Mouse (Mus musculus) left cerebral cortex, adult 2 months (tissue): ENCODE measurements at regions not wholly inside any gene's neighbourhood (a gene's known extent, or its start where the extent isn't known, plus 50 kb on each side); places are given as distances from the start of the nearest gene placed in this dataset.
"Not testable (repeated sequence)": the region's sequence is repeated elsewhere in the genome, so short reads cannot be mapped to it uniquely, and the experiment has no call there.

Source experiments
- DNase-seq, 2 experiments: peaks; one replicate each; pipeline ENCODE4 v3.0.0; 2021 to 2022; ENCODE audit warnings: low spot score in 2 of 2, mixed read lengths in 1 of 2; ENCODE audit errors: extremely low spot score in 1 of 2
- H3K27ac ChIP-seq: fragments of 200-600 bp; 2 replicates; pipeline ENCODE4 v1.8.1; 2022
- H3K4me3 ChIP-seq: fragments of 200-600 bp; 2 replicates; pipeline ENCODE4 v1.8.1; 2022
- CTCF ChIP-seq: fragments of 200-600 bp; IDR thresholded peaks from 2 replicates; pipeline ENCODE4 v1.8.1; 2022; ENCODE audit warnings: antibody characterized with exemption, mild to moderate bottlenecking, moderate library complexity
- intact Hi-C: fragments of 180-260 bp; cut with DNase I; formaldehyde crosslinking; loops from one replicate; pipeline ENCODE4 v1.15.1; 2025

GRCm38 (mm10) chr10:120691451-120691850 is 207.4 kb downstream of the Msrb3 start:
- H3K4me3 ChIP-seq, result no peak overlapping the region
- no peak for TF ChIP-seq CTCF
- H3K27ac ChIP-seq, result no peak overlapping the region
- intact Hi-C loops, result no loop called here
- DNase-seq, result no peak

GRCm38 (mm10) chr10:120686123-120686522 is 209.9 kb upstream of the Hmga2 start:
- no peak for TF ChIP-seq CTCF
- intact Hi-C loops, result no loop called here
- DNase-seq, result peak in 1 of 2 experiments; percentile 10
- no peak overlapping the region for H3K27ac ChIP-seq
- H3K4me3 ChIP-seq, result no peak overlapping the region

GRCm38 (mm10) chr10:120682021-120682420 is 205.8 kb upstream of the Hmga2 start:
- DNase-seq, result no peak
- Histone ChIP-seq H3K4me3 (no peak overlapping the region), H3K27ac (no peak overlapping the region)
- intact Hi-C loops, result no loop called here
- no peak for TF ChIP-seq CTCF

GRCm38 (mm10) chr10:120679982-120680381 is 203.7 kb upstream of the Hmga2 start:
- no peak for DNase-seq
- Histone ChIP-seq H3K27ac (no peak overlapping the region), H3K4me3 (no peak overlapping the region)
- intact Hi-C loops, result no loop called here
- TF ChIP-seq CTCF, result no peak

- no peak for TF ChIP-seq CTCF
- DNase-seq, result no peak
- intact Hi-C loops, result no loop called here
- Histone ChIP-seq H3K4me3 (no peak overlapping the region), H3K27ac (no peak overlapping the region)
Measured at GRCm38 (mm10) chr10:120678277-120678676, 202.0 kb upstream of the Hmga2 start.

GRCm38 (mm10) chr10:120675369-120675768 is 199.1 kb upstream of the Hmga2 start:
- no peak overlapping the region for H3K27ac ChIP-seq
- H3K4me3 ChIP-seq, result no peak overlapping the region
- intact Hi-C loops, result no loop called here
- no peak for DNase-seq
- no peak for TF ChIP-seq CTCF

- intact Hi-C loops, result no loop called here
- DNase-seq, result no peak
- TF ChIP-seq CTCF, result no peak
- Histone ChIP-seq H3K4me3 (no peak overlapping the region), H3K27ac (no peak overlapping the region)
Measured at GRCm38 (mm10) chr10:120674321-120675045, 198.2 kb upstream of the Hmga2 start.

- intact Hi-C loops, result loop anchor here (1.0 kb wide), 1 partner anchor 80 kb away; no protein-coding TSS in a partner anchor
Measured at GRCm38 (mm10) chr10:120667678-120668031, 191.4 kb upstream of the Hmga2 start.

GRCm38 (mm10) chr10:120666985-120667677 is 190.9 kb upstream of the Hmga2 start:
- TF ChIP-seq CTCF, result peak; percentile 63
- intact Hi-C loops, result loop anchor here (1.0 kb wide), 1 partner anchor 80 kb away; no protein-coding TSS in a partner anchor
- DNase-seq, result peak; percentile 22 to 24

More at GRCm38 (mm10) chr10:120667678-120668031, 191.4 kb upstream of the Hmga2 start:
- not testable (repeated sequence) for H3K27ac ChIP-seq, H3K4me3 ChIP-seq, DNase-seq

GRCm38 (mm10) chr10:120666202-120666860 is 190.1 kb upstream of the Hmga2 start:
- Histone ChIP-seq H3K4me3 (no peak overlapping the region), H3K27ac (no peak overlapping the region)
- no peak for DNase-seq
- no peak for TF ChIP-seq CTCF
- intact Hi-C loops, result no loop called here

More at GRCm38 (mm10) chr10:120666985-120667677, 190.9 kb upstream of the Hmga2 start:
- Histone ChIP-seq H3K27ac (no peak overlapping the region), H3K4me3 (no peak overlapping the region)

GRCm38 (mm10) chr10:120665670-120666069 is 189.4 kb upstream of the Hmga2 start:
- no peak for TF ChIP-seq CTCF
- no peak overlapping the region for H3K27ac ChIP-seq
- intact Hi-C loops, result no loop called here
- no peak for DNase-seq
- H3K4me3 ChIP-seq, result no peak overlapping the region

- H3K4me3 ChIP-seq, result no peak overlapping the region
- H3K27ac ChIP-seq, result no peak overlapping the region
- intact Hi-C loops, result no loop called here
- DNase-seq, result no peak
- no peak for TF ChIP-seq CTCF
Measured at GRCm38 (mm10) chr10:120664419-120664818, 188.2 kb upstream of the Hmga2 start.
